Mouse (Mus musculus): ENCODE measurements around the gene Ces1f. TPM values are rescaled to one million over a fixed set of nuclear protein-coding genes. Genes with fewer than 3 reads are reported as not detected.

The Ces1f gene
- polyA plus RNA-seq, 1 experiment, result not detected

- H3K27me3 ChIP-seq (ENCODE audit: control insufficient read depth, insufficient read depth, insufficient read length), result no peaks in the 10 kb centered on the region
- no peak overlapping the region for H3K4me2 ChIP-seq (ENCODE audit: low read depth)
- TF ChIP-seq TCF12 (IDR thresholded peaks at IDR 0.05; ENCODE audit: insufficient read depth, poor library complexity, severe bottlenecking), result no peak
- TF ChIP-seq USF1 (IDR thresholded peaks at IDR 0.05; ENCODE audit: low read depth), result no peak
- no peak for TF ChIP-seq POLR2A (IDR thresholded peaks at IDR 0.05; ENCODE audit: insufficient read length, low read depth)
- TF ChIP-seq CEBPB (IDR thresholded peaks at IDR 0.05; ENCODE audit: insufficient read depth, poor library complexity, severe bottlenecking), result no peak
- TF ChIP-seq SRF (IDR thresholded peaks at IDR 0.05; ENCODE audit: control insufficient read depth, insufficient read length, low read depth), result no peak
- TF ChIP-seq E2F4 (IDR thresholded peaks at IDR 0.05; ENCODE audit: insufficient read depth), result no peak
- TF ChIP-seq MYOD1 (IDR thresholded peaks at IDR 0.05; ENCODE audit: control insufficient read depth in 1 of 3, insufficient read length in 2 of 3, low read depth in 2 of 3), result no peak
- TF ChIP-seq MAX (IDR thresholded peaks at IDR 0.05; ENCODE audit: low read depth), result no peak
- TF ChIP-seq TCF3 (IDR thresholded peaks at IDR 0.05; ENCODE audit: insufficient read length, low read depth), result no peak
- no peak for TF ChIP-seq POLR2AphosphoS2 (IDR thresholded peaks at IDR 0.05; ENCODE audit: insufficient read length, low read depth)
- TF ChIP-seq MYOG (IDR thresholded peaks at IDR 0.05; ENCODE audit: control insufficient read depth in 1 of 3, insufficient read depth in 1 of 3, insufficient read length in 2 of 3, low read depth in 2 of 3), result no peak
- no peak for TF ChIP-seq REST (IDR thresholded peaks at IDR 0.05; ENCODE audit: insufficient read depth, insufficient read length)
- H3K36me3 ChIP-seq (ENCODE audit: control insufficient read depth, insufficient read depth), result no peaks in the 10 kb centered on the region
- H3K4me3 ChIP-seq, result no peak overlapping the region
- no peak overlapping the region for H3ac ChIP-seq (ENCODE audit: control insufficient read depth, insufficient read length)
- no peaks in the 10 kb centered on the region for H3K79me2 ChIP-seq (ENCODE audit: control insufficient read depth, insufficient read depth)
These were observed 2.8 kb upstream of the Ces1f start for GRCm38 (mm10) chr8:93282349-93282748.

- Histone ChIP-seq H3K4me2 (ENCODE audit: low read depth) (no peak overlapping the region), H3ac (ENCODE audit: control insufficient read depth, insufficient read length) (no peak overlapping the region), H3K36me3 (ENCODE audit: control insufficient read depth, insufficient read depth) (no peaks in the 10 kb centered on the region), H3K4me3 (no peak overlapping the region), H3K27me3 (ENCODE audit: control insufficient read depth, insufficient read depth, insufficient read length) (no peaks in the 10 kb centered on the region), H3K79me2 (ENCODE audit: control insufficient read depth, insufficient read depth) (no peaks in the 10 kb centered on the region)
- TF ChIP-seq MYOG (IDR thresholded peaks at IDR 0.05; ENCODE audit: control insufficient read depth in 1 of 3, insufficient read depth in 1 of 3, insufficient read length in 2 of 3, low read depth in 2 of 3) (no peak), POLR2A (IDR thresholded peaks at IDR 0.05; ENCODE audit: insufficient read length, low read depth) (no peak), E2F4 (IDR thresholded peaks at IDR 0.05; ENCODE audit: insufficient read depth) (no peak), REST (IDR thresholded peaks at IDR 0.05; ENCODE audit: insufficient read depth, insufficient read length) (no peak), POLR2AphosphoS2 (IDR thresholded peaks at IDR 0.05; ENCODE audit: insufficient read length, low read depth) (no peak)
These were observed 1.3 kb downstream of the Ces1f start for GRCm38 (mm10) chr8:93278176-93278805.

- Histone ChIP-seq H3K4me2 (ENCODE audit: low read depth) (no peak overlapping the region), H3K79me2 (ENCODE audit: control insufficient read depth, insufficient read depth) (no peaks in the 10 kb centered on the region)
- TF ChIP-seq REST (IDR thresholded peaks at IDR 0.05; ENCODE audit: insufficient read depth, insufficient read length), result no peak
- TF ChIP-seq SRF (IDR thresholded peaks at IDR 0.05; ENCODE audit: control insufficient read depth, insufficient read length, low read depth), result no peak
- TF ChIP-seq POLR2A (IDR thresholded peaks at IDR 0.05; ENCODE audit: insufficient read length, low read depth), result no peak
- no peak for TF ChIP-seq TCF3 (IDR thresholded peaks at IDR 0.05; ENCODE audit: insufficient read length, low read depth)
- no peak for TF ChIP-seq MAX (IDR thresholded peaks at IDR 0.05; ENCODE audit: low read depth)
- no peak for TF ChIP-seq E2F4 (IDR thresholded peaks at IDR 0.05; ENCODE audit: insufficient read depth)
- TF ChIP-seq TCF12 (IDR thresholded peaks at IDR 0.05; ENCODE audit: insufficient read depth, poor library complexity, severe bottlenecking), result no peak
- TF ChIP-seq POLR2AphosphoS2 (IDR thresholded peaks at IDR 0.05; ENCODE audit: insufficient read length, low read depth), result no peak
- no peak for TF ChIP-seq USF1 (IDR thresholded peaks at IDR 0.05; ENCODE audit: low read depth)
- no peak for TF ChIP-seq CEBPB (IDR thresholded peaks at IDR 0.05; ENCODE audit: insufficient read depth, poor library complexity, severe bottlenecking)
- no peak for TF ChIP-seq MYOG (IDR thresholded peaks at IDR 0.05; ENCODE audit: control insufficient read depth in 1 of 3, insufficient read depth in 1 of 3, insufficient read length in 2 of 3, low read depth in 2 of 3)
- no peak for TF ChIP-seq MYOD1 (IDR thresholded peaks at IDR 0.05; ENCODE audit: control insufficient read depth in 1 of 3, insufficient read length in 2 of 3, low read depth in 2 of 3)
These were observed 4.9 kb downstream of the Ces1f start for GRCm38 (mm10) chr8:93274609-93275008.

GRCm38 (mm10) chr8:93273321-93273720 lies 6.2 kb downstream of the Ces1f start:
- no peak overlapping the region for H3K4me2 ChIP-seq (ENCODE audit: low read depth)
- H3K36me3 ChIP-seq (ENCODE audit: control insufficient read depth, insufficient read depth), result no peaks in the 10 kb centered on the region
- H3K4me3 ChIP-seq, result no peak overlapping the region
- no peaks in the 10 kb centered on the region for H3K27me3 ChIP-seq (ENCODE audit: control insufficient read depth, insufficient read depth, insufficient read length)
- no peaks in the 10 kb centered on the region for H3K79me2 ChIP-seq (ENCODE audit: control insufficient read depth, insufficient read depth)
- no peak overlapping the region for H3ac ChIP-seq (ENCODE audit: control insufficient read depth, insufficient read length)
- TF ChIP-seq MYOG (IDR thresholded peaks at IDR 0.05; ENCODE audit: control insufficient read depth in 1 of 3, insufficient read depth in 1 of 3, insufficient read length in 2 of 3, low read depth in 2 of 3) (no peak), CEBPB (IDR thresholded peaks at IDR 0.05; ENCODE audit: insufficient read depth, poor library complexity, severe bottlenecking) (no peak), POLR2AphosphoS2 (IDR thresholded peaks at IDR 0.05; ENCODE audit: insufficient read length, low read depth) (no peak), E2F4 (IDR thresholded peaks at IDR 0.05; ENCODE audit: insufficient read depth) (no peak), MAX (IDR thresholded peaks at IDR 0.05; ENCODE audit: low read depth) (no peak), REST (IDR thresholded peaks at IDR 0.05; ENCODE audit: insufficient read depth, insufficient read length) (no peak), USF1 (IDR thresholded peaks at IDR 0.05; ENCODE audit: low read depth) (no peak), SRF (IDR thresholded peaks at IDR 0.05; ENCODE audit: control insufficient read depth, insufficient read length, low read depth) (no peak), MYOD1 (IDR thresholded peaks at IDR 0.05; ENCODE audit: control insufficient read depth in 1 of 3, insufficient read length in 2 of 3, low read depth in 2 of 3) (no peak), TCF12 (IDR thresholded peaks at IDR 0.05; ENCODE audit: insufficient read depth, poor library complexity, severe bottlenecking) (no peak), POLR2A (IDR thresholded peaks at IDR 0.05; ENCODE audit: insufficient read length, low read depth) (no peak), TCF3 (IDR thresholded peaks at IDR 0.05; ENCODE audit: insufficient read length, low read depth) (no peak)

More at GRCm38 (mm10) chr8:93274609-93275008, 4.9 kb downstream of the Ces1f start:
- H3K4me3 ChIP-seq, result no peak overlapping the region
- H3K36me3 ChIP-seq (ENCODE audit: control insufficient read depth, insufficient read depth), result no peaks in the 10 kb centered on the region
- H3ac ChIP-seq (ENCODE audit: control insufficient read depth, insufficient read length), result no peak overlapping the region
- no peaks in the 10 kb centered on the region for H3K27me3 ChIP-seq (ENCODE audit: control insufficient read depth, insufficient read depth, insufficient read length)
